Mouse (Mus musculus) inflammation-experienced regulatory T-cells, adult 6 months (primary cell): Measurements from ENCODE around the gene Hps3. TPM values are rescaled to one million over a fixed set of nuclear protein-coding genes. Genes with fewer than 3 reads are reported as not detected.
A peak's percentile ranks its signal among the peaks of the same experiment; 100 is the strongest.
"Not testable (repeated sequence)": the region's sequence is repeated elsewhere in the genome, so short reads cannot be mapped to it uniquely, and the experiment has no call there.

Experiments used
- ATAC-seq: one replicate; pipeline ENCODE4 v1.8.0; 2017
- polyA plus RNA-seq, 3 experiments: library from polyadenylated mRNA; unstranded; fragments of 100-300 nt; shearing (Covaris generic); gene quantifications; one replicate each; pipeline ENCODE4 v1.2.1; 2017

The Hps3 gene
- polyA plus RNA-seq = 10 to 100 TPM; 20.5 to 37.9 (median 25.7) TPM

- ATAC-seq = peak; percentile 95
Observed at GRCm38 (mm10) chr3:20034719-20035404, at the start of gene Hps3. Hps3 (minus strand) TSS chr3:20035315.

- no peak for ATAC-seq
Observed at GRCm38 (mm10) chr3:20082161-20082560, 47.0 kb upstream of the Hps3 start.

GRCm38 (mm10) chr3:20076145-20077053 is 41.3 kb upstream of the Hps3 start:
- ATAC-seq = no peak

GRCm38 (mm10) chr3:20058197-20058541 is 23.1 kb upstream of the Hps3 start:
- ATAC-seq = no peak

GRCm38 (mm10) chr3:20057306-20058196 is 22.4 kb upstream of the Hps3 start, which contains the start of gene Hltf:
Hltf (plus strand) TSS chr3:20057811.
- ATAC-seq = peak; percentile 100

- not testable (repeated sequence) for ATAC-seq
Observed at GRCm38 (mm10) chr3:20044736-20045135, 9.6 kb upstream of the Hps3 start.

GRCm38 (mm10) chr3:20041461-20041860 is 6.3 kb upstream of the Hps3 start:
- not testable (repeated sequence) for ATAC-seq

- ATAC-seq = no peak
Observed at GRCm38 (mm10) chr3:20036069-20036468, 954 bp upstream of the Hps3 start.

GRCm38 (mm10) chr3:20033761-20034718 is 1.1 kb downstream of the Hps3 start:
- no peak for ATAC-seq

GRCm38 (mm10) chr3:20030807-20031206 is 4.3 kb downstream of the Hps3 start:
- ATAC-seq = no peak

GRCm38 (mm10) chr3:20028640-20029039 is 6.5 kb downstream of the Hps3 start:
- no peak for ATAC-seq

GRCm38 (mm10) chr3:20027788-20028187 is 7.3 kb downstream of the Hps3 start:
- ATAC-seq = no peak

GRCm38 (mm10) chr3:20026996-20027689 is 8.0 kb downstream of the Hps3 start:
- no peak for ATAC-seq

GRCm38 (mm10) chr3:20026481-20026880 is 8.6 kb downstream of the Hps3 start:
- no peak for ATAC-seq

GRCm38 (mm10) chr3:20023832-20024231 is 11.3 kb downstream of the Hps3 start:
- ATAC-seq = no peak

- no peak for ATAC-seq
Observed at GRCm38 (mm10) chr3:20018076-20018475, 17.0 kb downstream of the Hps3 start.

GRCm38 (mm10) chr3:20014454-20014853 is 20.7 kb downstream of the Hps3 start:
- ATAC-seq = no peak

- not testable (repeated sequence) for ATAC-seq
Observed at GRCm38 (mm10) chr3:20010905-20011304, 24.2 kb downstream of the Hps3 start.

GRCm38 (mm10) chr3:20010464-20010863 is 24.7 kb downstream of the Hps3 start:
- no peak for ATAC-seq

GRCm38 (mm10) chr3:20007759-20008158 is 27.4 kb downstream of the Hps3 start:
- ATAC-seq = no peak

- ATAC-seq = no peak
Observed at GRCm38 (mm10) chr3:20007275-20007674, 27.8 kb downstream of the Hps3 start.
